Mouse (Mus musculus): ENCODE data around the gene Cpxm2.

The Cpxm2 gene

DNA sequence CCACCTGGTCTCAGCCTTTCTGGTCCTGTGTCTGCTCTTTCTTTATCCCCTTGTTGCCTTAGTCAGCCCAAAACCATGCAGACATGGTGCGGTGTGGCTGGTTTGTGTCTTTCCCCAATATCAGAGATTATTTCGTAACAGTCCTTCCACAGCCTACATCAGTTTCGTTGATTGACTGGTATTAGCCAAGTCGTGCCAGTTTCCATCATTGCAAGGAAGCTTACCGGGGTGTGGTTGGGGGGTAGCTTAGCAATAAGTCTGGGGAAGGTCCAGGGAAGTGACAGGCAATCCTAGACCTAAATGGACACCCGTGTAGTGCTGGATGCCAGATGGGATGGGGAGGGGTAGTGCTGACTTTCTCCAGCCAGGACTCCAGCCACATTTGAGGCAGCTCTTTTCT is 128.9 kb downstream of the Cpxm2 start:
- in situ Hi-C loops (cut with MboI) = no loop called here

DNA sequence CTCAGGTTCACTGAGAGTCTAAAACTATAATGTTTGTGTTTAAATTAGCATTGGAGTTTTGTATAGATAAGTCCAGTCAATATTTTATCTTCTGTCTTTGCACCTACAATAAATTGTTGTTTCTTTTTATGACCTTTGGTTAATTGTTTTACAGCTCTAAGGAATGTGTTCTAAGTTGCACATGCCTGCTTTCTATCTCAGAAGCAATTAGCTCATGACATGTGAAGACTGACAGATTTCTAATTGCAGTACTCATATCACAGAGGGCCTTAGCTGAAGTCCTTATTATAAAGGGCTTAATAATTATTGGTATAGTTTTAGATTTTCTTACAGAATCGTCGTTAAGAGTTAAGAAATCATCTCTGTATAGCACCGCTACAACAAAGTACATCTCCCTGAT is 138.6 kb downstream of the Cpxm2 start:
- in situ Hi-C loops (cut with MboI) = no loop called here

DNA sequence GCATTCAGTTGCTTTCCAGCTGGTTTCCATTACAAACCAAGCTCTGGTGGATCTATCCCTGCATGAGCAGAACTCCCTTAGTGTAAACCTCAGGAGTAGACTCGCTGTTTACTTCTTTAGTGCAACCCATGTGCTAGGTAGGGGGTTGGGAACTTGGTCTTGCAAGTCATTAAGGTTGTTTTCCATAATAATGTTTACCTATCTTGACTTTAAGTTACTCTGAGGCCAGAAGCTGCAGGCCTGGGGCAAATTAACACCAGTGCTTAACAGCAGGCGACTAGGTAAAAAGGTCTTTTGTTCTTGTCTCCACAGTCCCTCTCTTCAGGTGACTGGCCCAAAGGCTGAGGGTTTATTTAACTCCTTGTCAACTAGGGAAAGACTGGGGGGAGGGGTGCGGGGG is 139.3 kb downstream of the Cpxm2 start:
- in situ Hi-C loops (cut with MboI) = no loop called here

DNA sequence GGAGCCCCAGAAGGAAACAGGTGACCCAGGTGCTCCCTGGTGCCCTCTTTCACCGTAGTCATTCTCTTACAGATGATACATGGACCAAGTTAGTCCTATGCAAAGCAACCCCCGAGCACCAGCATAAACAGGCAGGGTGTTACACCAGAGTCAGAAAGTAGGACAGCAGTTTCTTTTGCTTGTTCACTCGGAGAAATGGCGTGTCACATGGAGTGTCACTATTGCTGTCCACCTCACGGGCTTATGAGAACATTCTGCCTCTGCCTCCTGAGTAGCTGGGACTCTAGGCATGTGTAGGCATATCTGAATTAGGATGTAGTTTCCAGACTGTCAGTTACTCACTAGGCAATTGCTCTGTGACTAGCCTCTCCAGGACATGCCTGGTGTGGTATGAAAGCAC is 140.6 kb downstream of the Cpxm2 start:
- in situ Hi-C loops (cut with MboI) = no loop called here

DNA sequence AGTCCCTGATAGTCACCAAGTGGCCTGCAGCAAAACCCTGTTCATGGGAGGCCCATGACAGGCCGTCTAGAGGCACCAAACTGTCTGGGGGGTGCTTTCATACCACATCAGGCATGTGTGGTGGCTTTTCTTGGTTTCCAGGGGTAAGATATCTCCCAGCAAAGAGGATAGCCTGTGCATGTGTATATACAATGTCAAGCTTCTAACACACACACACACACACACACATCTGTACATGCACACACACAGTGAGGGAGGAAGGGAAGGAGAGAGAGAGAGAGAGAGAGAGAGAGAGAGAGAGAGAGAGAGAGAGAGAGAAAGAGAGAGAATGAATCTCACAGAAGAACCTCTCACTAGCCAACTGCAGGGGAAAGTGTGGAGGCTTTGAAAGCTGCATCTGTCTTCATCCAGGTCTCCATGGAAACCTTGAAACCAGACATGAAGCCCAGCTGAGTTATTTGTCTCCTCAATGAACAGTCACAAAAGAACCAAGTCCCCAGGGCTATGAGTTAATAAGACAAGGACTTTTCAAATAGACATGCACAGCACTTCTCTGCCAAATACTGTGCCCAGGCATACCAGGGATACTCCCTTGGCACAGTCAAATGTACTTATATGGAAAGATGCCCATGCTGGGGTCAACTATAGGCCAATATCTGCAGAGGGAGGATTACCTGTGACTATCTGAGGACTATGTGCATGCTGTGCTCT is 141.4 kb downstream of the Cpxm2 start:
- in situ Hi-C loops (cut with MboI) = no loop called here

DNA sequence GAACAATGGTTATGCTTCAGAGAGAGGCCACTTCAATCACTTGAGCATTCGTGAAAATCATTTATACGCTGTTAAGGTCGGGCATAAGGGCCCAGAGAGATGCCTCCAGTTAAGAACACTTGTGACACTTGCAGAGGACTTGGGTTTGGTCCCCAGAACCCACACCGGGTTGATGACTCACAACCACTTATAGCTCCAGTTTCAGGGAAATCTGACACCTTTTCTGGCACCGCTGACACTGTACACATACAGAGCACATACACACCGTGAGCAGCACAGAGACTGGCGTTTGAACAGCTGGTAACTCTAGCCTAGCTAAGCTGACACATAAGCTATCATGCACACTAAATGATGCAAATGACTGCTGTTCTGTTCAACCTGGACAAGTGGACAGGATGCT is 145.5 kb downstream of the Cpxm2 start:
- in situ Hi-C loops (cut with MboI) = no loop called here

DNA sequence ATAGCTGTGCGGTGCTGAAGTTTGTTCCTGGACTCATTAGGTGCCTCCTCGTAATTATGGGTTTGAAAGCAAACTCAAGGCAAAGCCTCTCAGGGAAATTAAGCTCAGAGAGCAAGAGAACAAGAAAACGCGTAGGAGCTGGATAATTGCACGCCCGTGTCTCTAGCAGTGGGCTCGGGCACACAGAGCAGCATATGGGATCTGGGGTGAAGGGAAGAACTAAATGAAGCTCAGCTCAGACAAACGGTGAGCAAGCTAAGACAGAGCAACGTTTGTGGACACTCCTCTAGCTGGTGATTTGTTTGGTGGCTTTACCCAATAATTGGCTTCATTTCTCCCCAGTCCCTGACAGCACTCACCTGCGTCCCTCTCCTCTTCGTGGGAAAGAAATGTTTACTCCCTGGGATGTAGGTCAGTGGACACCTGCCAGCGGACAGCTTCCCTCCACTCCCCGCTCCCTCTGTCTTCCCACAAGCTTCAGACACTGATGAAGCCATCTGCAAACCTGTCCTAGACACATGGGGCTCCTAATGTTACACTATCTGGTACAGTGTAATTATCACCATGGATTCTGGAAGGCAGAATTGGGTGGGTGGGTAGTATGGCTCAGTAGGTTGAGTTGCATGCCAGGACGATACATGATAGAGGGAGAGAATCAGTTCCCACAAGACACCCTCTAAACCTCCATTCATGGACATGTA is 148.4 kb downstream of the Cpxm2 start:
- in situ Hi-C loops (cut with MboI) = no loop called here

DNA sequence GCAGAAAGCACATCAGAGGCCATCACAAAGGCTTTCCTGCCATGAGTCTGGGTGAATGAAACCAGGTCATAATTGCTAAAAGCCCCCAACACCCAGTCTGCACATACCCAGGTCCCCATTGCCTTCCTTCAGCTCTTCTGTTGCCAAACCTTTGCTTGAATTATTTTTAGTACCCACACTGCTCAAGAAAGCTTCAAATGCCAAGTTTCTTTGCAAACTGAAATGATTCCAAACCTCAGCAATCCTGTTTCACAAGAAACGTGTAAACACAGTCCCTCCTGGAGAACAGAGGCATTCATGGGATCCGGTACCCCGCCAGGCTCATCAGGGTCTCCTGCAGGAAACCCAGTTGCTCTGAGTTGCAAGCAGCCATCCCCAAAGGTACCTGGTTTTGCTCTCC is 161.7 kb downstream of the Cpxm2 start:
- in situ Hi-C loops (cut with MboI) = no loop called here

DNA sequence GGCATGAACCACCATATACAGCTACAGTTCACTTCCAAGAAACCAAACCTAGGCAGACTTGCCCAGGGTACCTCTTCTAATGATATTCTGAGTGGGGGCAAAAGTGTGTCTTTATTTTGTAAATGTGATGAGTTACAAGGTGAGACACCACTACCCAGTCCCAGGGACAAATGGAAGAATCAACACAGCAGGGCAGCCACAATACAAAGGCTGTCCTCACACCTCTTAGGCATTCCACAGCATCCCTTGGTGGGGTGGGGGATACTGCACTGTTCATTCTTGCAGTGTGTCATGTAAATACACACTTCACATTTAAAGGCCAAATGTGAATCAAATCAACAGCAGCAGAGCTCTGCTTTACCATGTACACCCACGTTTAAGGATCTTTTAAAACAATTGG is 162.3 kb downstream of the Cpxm2 start:
- in situ Hi-C loops (cut with MboI) = no loop called here

DNA sequence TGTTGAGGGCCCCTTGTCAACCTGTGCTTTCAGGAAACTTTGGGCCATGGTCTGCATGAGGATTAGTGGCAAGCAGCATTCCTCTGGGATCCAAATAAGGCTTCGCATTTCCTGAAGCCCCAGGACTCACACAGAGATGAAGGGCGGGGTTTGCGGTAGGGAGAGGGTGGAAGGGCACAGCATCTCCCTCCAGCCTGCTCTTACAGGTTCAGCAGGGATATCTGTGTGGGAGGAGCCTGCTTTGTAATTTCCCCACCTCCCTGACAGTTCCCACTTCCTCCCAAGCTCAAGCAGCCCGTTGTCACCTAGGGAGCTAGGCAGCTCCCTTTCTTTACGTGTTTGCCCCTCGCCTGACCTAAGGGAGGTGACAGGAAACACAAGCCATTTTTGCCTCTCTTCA is 165.5 kb downstream of the Cpxm2 start:
- in situ Hi-C loops (cut with MboI) = no loop called here
